Mouse (Mus musculus) neural tube, embryonic 15.5 days (tissue): ENCODE data around the gene Aipl1. TPM values are rescaled to one million over a fixed set of nuclear protein-coding genes. Genes with fewer than 3 reads are reported as not detected.

Experiments
- ATAC-seq: fragments of 200-750 bp; cut with Nextera tagmentation; 2 replicates; pipeline ENCODE4 v1.8.0; 2017; ENCODE audit warnings: mild to moderate bottlenecking, moderate TSS enrichment, moderate library complexity; ENCODE audit not compliant: low FRiP score
- H3K27ac ChIP-seq: fragments of 300-500 bp; sonication (generic); replicated peaks from 2 replicates; pipeline ENCODE4 v1.5.1; 2015; ENCODE audit warnings: mild to moderate bottlenecking, inconsistent platforms
- H3K27me3 ChIP-seq: fragments of 300-500 bp; sonication (generic); replicated peaks from 2 replicates; pipeline ENCODE4 v1.6.1; 2015; ENCODE audit warnings: inconsistent platforms
- H3K36me3 ChIP-seq: fragments of 300-500 bp; sonication (generic); 2 replicates; pipeline ENCODE4 v1.6.1; 2015; ENCODE audit warnings: inconsistent platforms
- H3K4me1 ChIP-seq: fragments of 300-500 bp; sonication (generic); 2 replicates; pipeline ENCODE4 v1.6.1; 2015; ENCODE audit warnings: inconsistent platforms
- H3K4me2 ChIP-seq: fragments of 300-500 bp; sonication (generic); 2 replicates; pipeline ENCODE4 v1.6.1; 2015; ENCODE audit warnings: inconsistent platforms, mild to moderate bottlenecking, moderate library complexity
- H3K4me3 ChIP-seq: fragments of 300-500 bp; sonication (generic); replicated peaks from 2 replicates; pipeline ENCODE4 v1.5.1; 2015; ENCODE audit warnings: mild to moderate bottlenecking, inconsistent platforms
- H3K9ac ChIP-seq: fragments of 300-500 bp; sonication (generic); replicated peaks from 2 replicates; pipeline ENCODE4 v1.6.1; 2015; ENCODE audit warnings: mild to moderate bottlenecking, inconsistent platforms
- H3K9me3 ChIP-seq: fragments of 300-500 bp; sonication (generic); replicated peaks from 2 replicates; pipeline ENCODE4 v1.6.1; 2016; ENCODE audit warnings: inconsistent platforms
- WGBS: fragments of 180-500 bp; shearing (Covaris S2); methylation state at CpG from one replicate; pipeline ENCODE4 v1.1.7; 2015; ENCODE audit warnings: mixed read lengths; 5-methylcytosine and 5-hydroxymethylcytosine counted together
- polyA plus RNA-seq: library from polyadenylated mRNA; unstranded; fragments of >200 nt; fragmentation: Nextera tagmentation; extraction: Ambion mirVana; gene quantifications from 2 replicates; pipeline ENCODE4 v1.2.1, GENCODE M21; 2015

Gene Aipl1
- polyA plus RNA-seq, 1 experiment from 2014 or later: 0.41 TPM

DNA sequence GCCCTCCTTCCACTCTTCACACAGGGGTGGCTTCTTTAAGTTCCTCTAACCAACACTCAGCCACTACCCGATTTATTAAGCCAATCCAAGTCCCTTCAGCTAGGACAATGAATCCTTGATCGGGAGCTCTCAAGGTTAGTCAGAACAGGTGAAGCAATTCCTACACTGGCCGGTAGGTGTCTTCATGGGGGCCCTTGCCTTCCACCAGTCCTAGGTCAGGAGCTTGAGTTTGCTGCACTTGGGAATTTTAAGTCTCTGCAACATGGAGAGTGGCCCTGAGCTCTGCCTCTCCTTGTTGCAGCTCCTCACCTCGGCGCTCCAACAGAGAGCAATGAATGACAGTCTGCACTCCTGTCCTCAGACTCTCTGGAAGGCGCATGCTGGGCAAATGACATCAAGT is 29.0 kb upstream of the Aipl1 start:
- H3K27me3 ChIP-seq: no peaks in the 10 kb centered on the region
- no peak overlapping the region for H3K4me2 ChIP-seq
- H3K4me1 ChIP-seq: peaks cover 10% of the 10 kb centered on the region; the same call in 1 of the 2 replicates
- peaks cover 14% of the 10 kb centered on the region for H3K36me3 ChIP-seq
- 0 out of 2 replicates have a peak, but pooled peaks cover 14% of the 10 kb centered on the region for H3K9me3 ChIP-seq
- H3K27ac ChIP-seq: no peak overlapping the region
- no peak overlapping the region for H3K4me3 ChIP-seq
- no peak overlapping the region for H3K9ac ChIP-seq
- no peak for ATAC-seq
- WGBS: 41% methylated on average over 6 of the region's 6 CpGs

DNA sequence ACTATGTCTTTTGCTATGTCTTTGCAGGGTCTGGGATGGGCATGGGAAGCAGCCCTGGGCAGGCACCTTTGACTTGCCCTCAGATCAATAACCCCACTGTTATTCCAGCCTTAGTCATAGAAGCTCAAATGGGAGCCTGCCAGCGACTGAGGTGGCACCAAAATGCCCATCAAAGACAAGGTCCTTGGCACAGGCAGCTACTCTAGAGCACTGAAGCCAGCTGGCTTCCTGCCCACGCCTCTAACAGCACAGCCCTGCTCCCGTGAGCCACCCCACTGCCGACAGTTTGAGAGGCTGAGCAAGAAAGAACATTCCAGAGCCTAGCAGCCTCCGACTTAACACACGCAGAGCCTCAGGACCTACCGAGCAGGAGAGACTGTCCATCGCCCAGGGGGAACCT is 27.8 kb upstream of the Aipl1 start:
- no peak for ATAC-seq
- no peak overlapping the region for H3K9ac ChIP-seq
- H3K4me1 ChIP-seq: peaks cover 10% of the 10 kb centered on the region; the same call in 1 of the 2 replicates
- WGBS: 75% methylated on average over 8 of the region's 8 CpGs
- H3K4me3 ChIP-seq: no peak overlapping the region
- H3K27ac ChIP-seq: no peak overlapping the region
- H3K9me3 ChIP-seq: 0 out of 2 replicates have a peak, but pooled peaks cover 14% of the 10 kb centered on the region
- no peak overlapping the region for H3K4me2 ChIP-seq
- H3K27me3 ChIP-seq: no peaks in the 10 kb centered on the region
- H3K36me3 ChIP-seq: peaks cover 14% of the 10 kb centered on the region

DNA sequence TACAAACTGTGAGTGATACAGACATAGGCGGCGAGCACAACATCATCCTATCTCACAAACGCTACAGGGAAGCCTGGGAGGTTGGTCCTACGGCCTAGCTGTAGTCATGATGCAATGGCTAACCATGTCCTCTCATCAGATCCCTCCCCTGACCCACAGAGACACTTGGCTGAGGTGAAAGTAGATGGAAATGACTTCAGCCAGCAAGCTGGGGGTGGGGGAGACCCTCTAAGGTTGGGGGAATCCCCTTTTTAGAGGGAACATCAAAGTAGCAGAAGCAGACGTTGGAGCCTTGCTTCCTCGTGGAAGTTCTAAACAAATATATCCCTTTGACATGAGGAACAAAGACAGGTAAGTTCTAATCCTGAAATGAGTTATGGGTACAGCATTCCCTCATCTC is 27.1 kb upstream of the Aipl1 start:
- Histone ChIP-seq H3K27me3 (no peaks in the 10 kb centered on the region), H3K4me3 (no peak overlapping the region), H3K36me3 (peaks cover 14% of the 10 kb centered on the region), H3K4me1 (peaks cover 10% of the 10 kb centered on the region; the same call in 1 of the 2 replicates), H3K9ac (no peak overlapping the region), H3K27ac (no peak overlapping the region), H3K4me2 (no peak overlapping the region), H3K9me3 (0 out of 2 replicates have a peak, but pooled peaks cover 14% of the 10 kb centered on the region)
- ATAC-seq: no peak
- WGBS: 88% methylated on average over 6 of the region's 6 CpGs

DNA sequence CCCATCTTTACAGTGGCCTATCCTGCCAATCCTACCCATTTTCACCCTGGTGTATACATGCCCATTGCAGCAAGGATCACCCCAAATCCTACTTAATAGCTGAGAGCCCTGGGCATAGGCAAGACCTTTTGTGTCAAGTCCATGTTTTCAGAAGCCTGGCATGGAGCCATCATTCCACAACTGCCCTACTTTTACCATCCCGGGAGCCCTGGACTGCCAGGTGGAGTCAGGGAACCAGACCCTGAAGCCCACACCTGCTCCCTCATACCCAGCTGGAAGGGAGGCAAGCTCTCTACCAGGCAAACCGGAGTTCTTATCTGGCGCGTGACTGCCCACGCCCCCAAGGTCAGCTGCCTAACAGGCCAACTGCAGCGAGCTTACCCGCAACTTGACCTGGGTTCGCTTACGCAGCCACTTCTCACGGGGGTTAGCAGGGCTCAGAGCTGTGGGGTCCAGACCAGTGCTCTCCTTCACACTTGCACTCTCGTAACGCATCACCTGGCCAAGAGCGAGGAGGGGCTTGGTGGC is 23.8 kb upstream of the Aipl1 start:
- no peak for ATAC-seq
- Histone ChIP-seq H3K4me3 (no peak overlapping the region), H3K36me3 (peaks cover 14% of the 10 kb centered on the region), H3K9ac (no peak overlapping the region), H3K27ac (no peak overlapping the region), H3K9me3 (0 out of 2 replicates have a peak, but pooled peaks cover 14% of the 10 kb centered on the region), H3K27me3 (no peaks in the 10 kb centered on the region), H3K4me1 (no peaks in the 10 kb centered on the region), H3K4me2 (no peak overlapping the region)
- 83% methylated on average over 13 of the region's 13 CpGs for WGBS

DNA sequence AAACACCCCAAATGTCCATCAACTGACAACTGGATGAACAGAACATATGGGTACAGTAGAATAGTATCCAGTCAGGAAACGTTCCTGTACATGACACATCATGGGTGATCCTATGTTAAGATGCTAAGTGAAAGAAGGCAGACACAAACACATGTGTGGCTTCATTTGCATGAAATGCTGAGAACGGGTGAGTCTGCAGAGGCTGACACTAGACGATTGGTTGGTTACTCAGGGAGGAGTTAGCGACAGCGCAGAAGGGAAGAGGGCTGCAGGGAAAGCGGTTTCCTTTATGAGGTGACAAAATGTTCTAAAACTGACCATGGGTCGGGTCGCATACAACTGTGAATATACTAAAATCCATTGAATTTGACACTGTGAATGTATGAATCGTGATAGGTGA is 23.1 kb upstream of the Aipl1 start:
- no peak overlapping the region for H3K4me2 ChIP-seq
- H3K9ac ChIP-seq: no peak overlapping the region
- H3K4me1 ChIP-seq: 0 out of 2 replicates have a peak, but pooled peaks cover 3% of the 10 kb centered on the region
- no peak for ATAC-seq
- H3K27me3 ChIP-seq: no peaks in the 10 kb centered on the region
- no peak overlapping the region for H3K27ac ChIP-seq
- 85% methylated on average over 9 of the region's 9 CpGs for WGBS
- no peak overlapping the region for H3K4me3 ChIP-seq
- 0 out of 2 replicates have a peak, but pooled peaks cover 14% of the 10 kb centered on the region for H3K9me3 ChIP-seq
- H3K36me3 ChIP-seq: peaks cover 14% of the 10 kb centered on the region

DNA sequence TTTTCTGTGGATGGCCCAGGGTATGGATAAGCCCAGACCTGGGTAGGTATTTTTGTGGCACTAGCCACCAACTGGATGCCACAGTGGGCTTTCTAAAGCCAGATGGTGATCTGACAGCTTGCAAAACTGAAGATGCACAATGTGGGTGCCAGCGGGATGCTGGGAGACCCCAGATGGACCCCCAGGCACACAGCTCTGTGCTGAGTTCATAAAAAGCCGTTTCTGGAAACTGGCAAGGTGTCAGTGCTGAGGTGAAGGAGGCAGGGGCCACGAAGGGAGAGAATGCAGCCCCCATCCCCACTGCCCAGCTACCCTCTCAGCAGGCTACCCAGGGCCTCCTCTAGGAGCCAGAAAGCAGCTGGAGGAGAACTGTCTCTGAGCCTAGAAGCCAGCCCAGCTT is 19.9 kb upstream of the Aipl1 start:
- ATAC-seq: no peak
- Histone ChIP-seq H3K27me3 (no peaks in the 10 kb centered on the region), H3K9me3 (no peaks in the 10 kb centered on the region), H3K27ac (no peak overlapping the region), H3K4me3 (no peak overlapping the region), H3K36me3 (no peaks in the 10 kb centered on the region), H3K9ac (no peak overlapping the region), H3K4me1 (0 out of 2 replicates have a peak, but pooled peaks cover 3% of the 10 kb centered on the region), H3K4me2 (no peak overlapping the region)
- WGBS: 63% methylated on average over 3 of the region's 3 CpGs

DNA sequence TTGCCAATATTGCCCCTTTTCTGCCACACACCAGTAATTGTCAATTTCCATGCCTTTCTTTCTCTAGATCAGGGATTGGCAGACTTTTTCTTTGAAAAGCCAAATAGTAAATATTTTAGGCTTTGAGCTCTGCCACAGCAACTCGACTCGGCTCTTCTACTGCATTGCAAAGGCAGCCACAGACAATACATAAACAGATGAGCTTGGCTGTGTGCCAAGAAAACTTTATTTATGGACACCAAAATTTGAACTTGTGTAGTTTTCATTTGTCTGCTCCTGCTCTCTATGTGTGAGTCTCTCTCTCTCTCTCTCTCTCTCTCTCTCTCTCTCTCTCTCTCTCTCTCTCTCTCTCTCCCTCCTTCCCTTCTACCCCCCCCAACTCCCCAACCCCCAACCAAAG is 17.9 kb upstream of the Aipl1 start:
- H3K4me2 ChIP-seq: no peak overlapping the region
- no peak overlapping the region for H3K4me3 ChIP-seq
- WGBS: 23% methylated on average over 2 of the region's 2 CpGs
- H3K4me1 ChIP-seq: peaks cover 22% of the 10 kb centered on the region
- H3K27ac ChIP-seq: no peak overlapping the region
- H3K9me3 ChIP-seq: no peaks in the 10 kb centered on the region
- H3K27me3 ChIP-seq: peaks cover 5% of the 10 kb centered on the region; the same call in 1 of the 2 replicates
- H3K36me3 ChIP-seq: no peaks in the 10 kb centered on the region
- ATAC-seq: no peak
- no peak overlapping the region for H3K9ac ChIP-seq

DNA sequence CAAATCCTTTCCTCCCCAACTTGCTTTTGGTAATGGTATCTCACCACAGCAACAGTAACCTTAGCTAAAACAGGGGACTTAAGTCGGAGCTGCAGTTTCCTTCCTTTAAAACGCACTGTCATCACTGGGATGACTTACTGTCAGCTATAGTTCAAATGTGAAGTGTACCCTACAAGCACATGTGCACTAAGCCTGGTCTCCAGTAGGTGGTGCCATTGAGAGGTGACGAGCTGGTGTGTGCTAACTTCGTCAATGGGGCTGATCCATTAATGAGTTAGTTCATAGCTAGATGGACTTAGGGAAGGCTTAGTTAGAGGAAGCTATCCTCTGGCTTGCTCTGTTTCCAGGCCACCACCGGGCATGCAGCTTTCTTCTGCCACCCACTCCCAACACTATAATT is 15.3 kb upstream of the Aipl1 start:
- no peak overlapping the region for H3K27ac ChIP-seq
- H3K27me3 ChIP-seq: peaks cover 13% of the 10 kb centered on the region
- H3K4me1 ChIP-seq: peaks cover 25% of the 10 kb centered on the region
- ATAC-seq: no peak
- no peaks in the 10 kb centered on the region for H3K9me3 ChIP-seq
- H3K4me3 ChIP-seq: no peak overlapping the region
- H3K4me2 ChIP-seq: no peak overlapping the region
- no peak overlapping the region for H3K9ac ChIP-seq
- WGBS: 12% methylated on average over 5 of the region's 5 CpGs
- no peaks in the 10 kb centered on the region for H3K36me3 ChIP-seq

DNA sequence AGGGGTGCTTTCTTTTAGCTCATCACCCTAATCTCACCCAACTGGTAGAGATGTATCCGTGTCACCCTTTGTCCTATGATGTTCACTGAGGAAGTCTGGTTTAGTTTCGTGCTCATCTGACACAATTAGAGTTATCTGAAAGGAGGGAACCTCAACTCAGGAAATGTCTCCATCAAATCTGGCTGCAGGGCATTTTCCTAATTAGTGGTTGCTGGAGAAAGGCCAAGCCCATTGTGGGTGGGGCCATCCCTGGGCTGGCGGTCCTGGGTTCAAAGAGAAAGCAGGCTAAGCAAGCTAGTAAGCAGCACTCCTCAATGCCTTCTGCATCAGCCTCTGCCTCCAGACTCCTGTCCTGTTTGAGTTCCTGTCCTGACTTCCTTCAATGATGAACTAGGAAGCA is 14.9 kb upstream of the Aipl1 start:
- Histone ChIP-seq H3K9ac (no peak overlapping the region), H3K27ac (no peak overlapping the region), H3K4me2 (no peak overlapping the region), H3K4me3 (no peak overlapping the region), H3K9me3 (no peaks in the 10 kb centered on the region), H3K36me3 (no peaks in the 10 kb centered on the region), H3K4me1 (peaks cover 25% of the 10 kb centered on the region), H3K27me3 (peaks cover 13% of the 10 kb centered on the region)
- no peak for ATAC-seq
- 51% methylated on average over 3 of the region's 3 CpGs for WGBS

DNA sequence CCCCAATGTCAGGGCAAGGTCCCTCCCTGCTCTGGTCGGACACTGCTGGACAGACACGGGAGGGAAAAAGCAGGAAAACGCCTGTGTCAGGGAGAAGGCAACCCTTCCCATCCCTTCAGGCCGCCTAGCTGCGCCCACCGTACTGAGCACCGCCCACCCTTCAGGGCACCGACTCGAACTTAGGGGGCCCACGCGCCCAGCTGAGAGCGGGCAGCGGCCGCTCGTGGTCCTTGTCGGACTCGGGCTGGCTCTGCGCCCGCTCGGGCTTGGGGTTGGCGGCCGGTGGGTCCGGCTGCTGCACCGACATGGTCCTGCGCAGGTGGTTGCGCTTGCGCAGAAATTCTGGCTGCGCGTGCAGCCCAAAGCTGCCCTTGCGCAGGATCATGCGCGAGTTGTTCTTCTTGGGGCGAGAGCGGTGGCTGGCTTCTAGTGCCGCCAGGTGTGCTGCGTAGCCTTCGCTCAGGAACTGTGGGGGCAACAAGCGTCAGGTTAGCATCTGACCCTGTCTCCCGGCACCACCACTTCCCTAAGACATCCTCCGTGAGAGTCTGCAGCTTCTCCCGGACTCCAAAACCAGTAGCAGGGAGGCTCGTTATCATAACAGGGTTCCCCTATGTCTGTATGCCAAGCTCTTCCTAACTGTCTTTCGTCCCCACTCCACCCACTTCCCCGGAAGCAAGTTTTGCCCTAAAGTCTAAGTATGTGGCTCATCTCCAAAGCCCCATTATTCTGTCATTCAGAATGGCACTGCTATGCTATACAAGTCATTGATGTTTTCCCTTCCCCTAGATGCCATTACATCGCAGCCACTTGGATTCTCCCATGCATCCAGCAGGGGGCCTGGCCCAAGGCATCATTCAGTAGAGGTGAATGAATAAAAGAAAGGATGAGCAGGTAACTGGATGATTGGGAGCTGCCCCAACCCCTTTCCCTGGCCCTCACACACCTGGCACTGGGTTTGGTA is 13.9 kb upstream of the Aipl1 start:
- WGBS: 3% methylated on average over 44 of the region's 45 CpGs
- H3K4me1 ChIP-seq: peaks cover 25% of the 10 kb centered on the region
- H3K27ac ChIP-seq: peak overlapping the region; percentile 76
- H3K9ac ChIP-seq: peak overlapping the region; percentile 85
- peaks cover 2% of the 10 kb centered on the region; the same call in 1 of the 2 replicates for H3K36me3 ChIP-seq
- peak overlapping the region; percentile 89 for H3K4me2 ChIP-seq
- ATAC-seq: peak; percentile 83
- peak overlapping the region; percentile 58 for H3K4me3 ChIP-seq
- no peaks in the 10 kb centered on the region for H3K9me3 ChIP-seq
- peaks cover 13% of the 10 kb centered on the region for H3K27me3 ChIP-seq

DNA sequence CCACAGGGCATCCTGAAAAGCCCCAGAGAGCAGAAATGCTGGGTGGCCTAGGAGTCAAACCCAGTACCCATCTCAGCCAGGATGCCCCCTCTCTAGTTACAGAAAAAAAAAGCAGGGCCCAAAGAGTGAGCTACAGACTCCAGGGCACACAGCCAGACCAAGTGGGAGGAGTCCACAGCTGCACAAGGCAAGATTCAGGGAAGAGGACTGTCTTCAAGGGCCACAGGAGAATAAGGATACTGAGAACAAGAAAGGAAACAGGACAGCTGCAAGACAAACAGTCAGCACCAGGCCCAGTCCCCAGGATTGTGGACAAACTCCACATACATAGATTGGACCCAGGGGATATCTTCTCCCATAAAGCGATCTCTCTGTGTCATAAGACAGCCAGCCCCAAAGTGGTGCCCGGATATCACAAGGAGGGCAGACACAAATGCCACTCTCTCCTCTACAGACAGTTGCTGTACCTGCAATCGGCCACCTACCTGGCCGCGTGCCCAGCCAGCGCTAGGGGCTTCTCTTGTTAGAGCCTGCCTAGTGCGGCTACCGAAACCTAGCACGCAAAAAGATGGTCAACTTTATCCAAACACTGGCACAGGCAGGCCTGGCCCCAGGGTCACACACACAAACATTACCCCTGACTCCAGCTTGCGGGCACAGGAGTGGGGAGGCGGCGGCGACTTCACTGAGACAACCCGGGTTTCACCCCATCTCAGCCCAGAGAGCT is 13.0 kb upstream of the Aipl1 start:
- 23% methylated on average over 14 of the region's 14 CpGs for WGBS
- peak; percentile 33; the same call in 1 of the 2 replicates for ATAC-seq

More for the DNA sequence above, 13.0 kb upstream of the Aipl1 start:
- peak overlapping the region; percentile 76 for H3K27ac ChIP-seq
- peaks cover 23% of the 10 kb centered on the region for H3K4me1 ChIP-seq
- no peaks in the 10 kb centered on the region for H3K9me3 ChIP-seq
- peak overlapping the region; percentile 85 for H3K9ac ChIP-seq
- H3K4me3 ChIP-seq: peak overlapping the region; percentile 58
- peaks cover 13% of the 10 kb centered on the region for H3K27me3 ChIP-seq
- peak overlapping the region; percentile 89 for H3K4me2 ChIP-seq
- peaks cover 4% of the 10 kb centered on the region; the same call in 1 of the 2 replicates for H3K36me3 ChIP-seq
